Mouse (Mus musculus) kidney, postnatal 14 days (tissue): ENCODE data around the gene Cys1.
A peak's percentile ranks its signal among the peaks of the same experiment; 100 is the strongest.
"Not testable (repeated sequence)": the region's sequence is repeated elsewhere in the genome, so short reads cannot be mapped to it uniquely, and the experiment has no call there.

Source experiments
- DNase-seq: peaks from one replicate; pipeline ENCODE4 v3.0.0; 2022; ENCODE audit warnings: mixed read lengths

Cys1 gene

GRCm38 (mm10) chr12:24681286-24682023 is at the start of gene Cys1:
Gene Cys1 (minus strand): TSS chr12:24681813.
- peak; percentile 82 for DNase-seq

DNA sequence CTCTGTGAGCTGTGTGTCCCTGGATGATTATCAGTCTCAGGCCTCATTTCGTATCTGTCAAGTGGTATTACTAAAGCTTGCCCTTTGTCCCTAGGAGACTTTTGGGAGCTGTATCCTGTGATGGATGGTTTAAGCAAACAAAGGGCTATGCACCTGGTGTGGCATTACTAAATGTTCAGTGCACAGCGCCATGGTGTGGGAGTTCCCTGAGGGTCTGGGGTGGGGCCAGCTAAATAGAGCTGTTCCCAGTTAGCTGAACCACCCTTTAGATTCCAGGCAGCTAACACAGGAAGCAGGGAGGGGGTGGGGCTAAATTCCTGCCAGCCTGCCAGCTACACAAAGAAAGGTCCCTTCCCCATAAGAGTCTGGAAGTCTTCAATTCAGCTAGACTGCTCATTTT is 42.8 kb upstream of the Cys1 start:
- DNase-seq = peak; percentile 48

GRCm38 (mm10) chr12:24723859-24724258 is 42.2 kb upstream of the Cys1 start:
- no peak for DNase-seq

- peak; percentile 38 for DNase-seq
Observed at GRCm38 (mm10) chr12:24723434-24723833, 41.8 kb upstream of the Cys1 start.

DNA sequence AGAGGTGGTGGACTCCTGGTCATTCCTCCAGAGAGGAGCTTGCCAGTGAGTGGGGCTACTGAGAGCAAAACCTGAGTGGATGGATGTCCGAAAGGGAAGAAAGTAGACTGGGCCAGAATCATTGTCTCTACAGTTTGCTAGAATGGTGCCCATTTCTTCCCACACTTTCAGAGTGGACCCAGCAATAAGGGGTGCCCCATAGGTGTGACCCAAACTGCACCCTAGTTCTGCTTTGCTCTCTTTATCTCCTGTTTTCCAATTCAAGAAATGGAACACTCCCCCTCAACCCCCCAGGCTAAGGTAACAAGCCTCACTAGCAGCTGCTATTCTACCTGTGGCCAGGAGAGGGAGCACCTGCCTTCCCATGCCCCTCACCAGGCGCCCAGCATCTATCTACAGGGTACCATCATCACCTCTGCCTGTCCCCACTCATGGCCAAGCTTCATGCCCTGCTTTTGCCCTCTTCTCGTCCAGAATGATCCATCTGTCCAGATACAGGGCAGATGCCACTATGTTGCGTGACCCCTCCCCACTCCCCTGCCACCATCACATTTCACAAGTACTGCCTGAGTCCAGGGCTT is 35.2 kb upstream of the Cys1 start:
- DNase-seq = peak; percentile 64

DNA sequence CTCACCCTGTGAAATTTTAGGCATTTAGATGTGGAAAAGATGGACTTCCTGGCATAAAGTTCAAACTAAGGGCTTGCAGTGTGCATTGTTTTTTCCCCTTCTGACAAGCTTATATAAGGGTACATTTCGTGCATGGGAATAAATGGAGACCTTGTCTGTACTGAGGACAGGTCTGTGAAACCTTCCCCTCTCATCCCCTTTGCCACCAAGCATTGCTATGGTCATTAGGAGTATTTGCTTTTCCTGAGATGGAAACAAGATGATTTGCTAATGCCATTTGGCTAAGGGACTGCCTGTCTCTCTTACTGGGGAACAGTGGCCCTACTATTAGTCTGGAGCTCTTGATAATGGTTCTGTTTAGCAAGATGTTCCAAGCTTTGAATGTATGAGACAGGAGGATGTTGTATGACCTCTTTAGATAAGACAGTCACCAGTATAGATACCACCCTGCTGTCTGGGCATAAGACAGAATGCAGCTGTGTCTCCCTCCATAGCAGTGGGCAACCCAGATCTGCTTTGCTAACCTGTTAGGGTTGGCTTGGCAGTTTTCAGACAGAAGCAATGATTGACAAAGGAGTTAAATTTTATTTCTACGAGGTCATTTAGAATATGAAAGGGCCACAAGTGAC is 33.8 kb upstream of the Cys1 start:
- no peak for DNase-seq

GRCm38 (mm10) chr12:24714579-24715255 is 33.1 kb upstream of the Cys1 start:
- no peak for DNase-seq

DNA sequence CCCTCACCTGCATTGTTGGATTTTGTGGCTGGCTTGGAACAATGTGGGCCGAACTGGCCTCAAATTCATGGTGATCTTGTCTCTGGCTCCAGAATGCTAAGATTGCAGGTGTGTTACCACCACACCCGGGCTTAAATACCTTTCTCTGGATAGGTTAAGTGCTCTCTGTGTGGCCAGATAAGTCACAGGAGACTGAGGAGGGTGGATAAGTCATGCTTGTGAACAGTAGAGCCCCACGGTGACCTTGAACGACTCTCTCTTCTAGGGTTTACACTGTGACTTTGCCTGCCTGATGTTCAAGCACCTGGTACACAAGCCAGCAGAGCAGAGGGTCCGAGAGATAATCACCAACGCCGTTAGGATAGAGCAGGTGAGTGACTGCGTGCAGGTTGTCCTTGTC is 30.8 kb upstream of the Cys1 start:
- no peak for DNase-seq

GRCm38 (mm10) chr12:24710672-24711071 is 29.1 kb upstream of the Cys1 start:
- no peak for DNase-seq

GRCm38 (mm10) chr12:24709831-24710508 is 28.4 kb upstream of the Cys1 start:
- DNase-seq = peak; percentile 82

DNA sequence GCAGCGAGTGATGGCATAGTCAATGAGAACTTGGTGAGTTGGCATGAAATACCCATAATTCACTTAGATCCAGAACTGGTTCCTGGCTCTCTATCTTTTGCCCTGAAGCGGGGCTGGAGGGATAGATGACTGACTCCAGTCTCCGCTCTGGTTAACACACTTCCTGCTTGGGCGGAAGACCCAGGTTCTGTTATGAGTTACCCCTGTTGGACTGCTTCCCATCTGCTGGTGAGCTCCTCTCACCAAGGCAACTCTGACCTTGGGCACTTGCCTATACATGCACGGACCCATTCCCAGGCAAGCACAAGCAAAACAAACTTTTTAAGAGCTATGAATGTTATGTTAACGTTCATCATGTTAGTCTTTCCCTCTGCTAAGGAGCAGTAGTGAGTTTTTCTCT is 27.8 kb upstream of the Cys1 start:
- no peak for DNase-seq

GRCm38 (mm10) chr12:24708824-24709218 is 27.2 kb upstream of the Cys1 start:
- DNase-seq = no peak

DNA sequence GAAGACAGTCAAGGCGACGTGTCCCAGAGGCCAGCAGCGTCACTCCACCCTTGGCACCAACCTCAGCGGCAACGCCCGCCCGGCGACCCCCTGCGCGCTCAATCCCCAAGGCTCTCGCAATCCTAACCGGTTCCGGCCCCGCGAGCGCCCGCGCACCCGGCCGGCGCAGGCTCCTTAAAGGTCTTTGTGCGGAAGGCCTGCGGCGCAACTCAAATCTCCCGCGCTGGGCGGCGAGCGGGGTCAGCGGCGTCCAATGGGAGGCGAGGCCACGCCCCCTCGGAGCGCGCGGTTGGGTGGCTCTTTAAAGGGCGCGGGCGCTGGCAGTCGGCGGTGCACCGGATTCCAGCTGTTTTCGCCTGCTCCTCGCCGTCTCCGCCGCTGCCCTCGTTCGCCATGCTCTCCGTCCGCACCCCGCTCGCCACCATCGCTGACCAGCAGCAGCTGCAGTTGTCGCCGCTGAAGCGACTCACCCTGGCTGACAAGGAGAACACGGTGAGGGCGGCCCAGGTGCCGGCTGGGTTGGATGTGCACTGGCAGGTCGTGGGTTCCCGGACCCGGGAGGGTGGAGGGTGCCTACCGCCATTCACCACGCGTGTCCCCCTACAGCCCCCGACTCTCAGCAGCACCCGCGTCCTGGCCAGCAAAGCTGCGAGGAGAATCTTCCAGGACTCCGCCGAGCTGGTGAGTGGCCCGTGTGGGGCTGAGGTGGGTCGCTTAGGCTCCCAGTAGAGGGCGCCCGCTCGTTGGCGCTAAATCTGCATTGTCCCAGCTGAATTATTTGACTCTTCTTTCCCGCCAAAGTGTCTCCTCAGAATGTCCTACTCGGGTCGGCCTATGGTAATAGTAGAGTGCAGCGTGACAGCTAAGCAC is 26.6 kb upstream of the Cys1 start, which contains the start of gene Rrm2:
Rrm2 (plus strand) TSS at position 288 of the 870 bp plus-strand sequence.
- peak; percentile 96 for DNase-seq

GRCm38 (mm10) chr12:24707480-24707802 is 25.8 kb upstream of the Cys1 start:
- DNase-seq = no peak

- peak; percentile 83 for DNase-seq
Observed at GRCm38 (mm10) chr12:24706764-24707479, 25.3 kb upstream of the Cys1 start.

DNA sequence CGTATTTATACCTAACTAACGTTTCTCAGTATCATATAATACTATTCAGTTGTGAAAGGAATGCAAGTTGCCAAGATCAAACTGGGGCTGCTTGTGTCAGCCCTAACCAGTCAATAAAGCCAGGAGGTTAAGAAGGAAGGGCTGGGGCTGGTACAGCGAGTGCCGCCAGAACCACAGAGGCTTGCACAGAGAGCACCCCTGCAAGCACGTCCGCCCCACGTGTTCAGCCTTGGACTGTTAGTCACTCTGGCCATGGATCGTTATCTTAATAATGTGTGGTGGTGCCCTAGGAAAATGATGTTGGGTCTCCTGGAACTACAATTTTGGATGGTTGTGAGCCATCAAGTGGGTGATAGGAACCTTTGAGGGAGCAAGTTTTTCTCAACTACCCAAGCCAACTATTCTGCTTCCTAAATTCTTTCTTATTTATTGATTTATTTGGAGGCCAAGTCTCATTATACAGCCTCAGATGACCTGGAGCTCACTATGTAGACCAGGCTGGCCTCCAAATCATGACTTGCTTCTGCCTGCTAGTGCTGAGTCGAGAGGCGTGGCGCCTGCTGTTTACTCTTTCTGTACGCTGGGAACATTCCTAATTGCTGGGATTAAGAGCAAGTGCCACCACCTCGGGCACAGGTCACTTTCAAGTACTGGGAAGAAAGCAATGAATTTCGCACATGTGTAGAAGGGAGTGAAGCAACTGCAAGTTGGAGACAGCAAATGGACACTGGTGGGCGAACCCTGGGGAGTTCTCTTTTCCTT is 24.1 kb upstream of the Cys1 start:
- DNase-seq = no peak

- DNase-seq = no peak
Observed at GRCm38 (mm10) chr12:24703013-24703412, 21.4 kb upstream of the Cys1 start.

- DNase-seq = not testable (repeated sequence)
Observed at GRCm38 (mm10) chr12:24701621-24702020, 20.0 kb upstream of the Cys1 start.

DNA sequence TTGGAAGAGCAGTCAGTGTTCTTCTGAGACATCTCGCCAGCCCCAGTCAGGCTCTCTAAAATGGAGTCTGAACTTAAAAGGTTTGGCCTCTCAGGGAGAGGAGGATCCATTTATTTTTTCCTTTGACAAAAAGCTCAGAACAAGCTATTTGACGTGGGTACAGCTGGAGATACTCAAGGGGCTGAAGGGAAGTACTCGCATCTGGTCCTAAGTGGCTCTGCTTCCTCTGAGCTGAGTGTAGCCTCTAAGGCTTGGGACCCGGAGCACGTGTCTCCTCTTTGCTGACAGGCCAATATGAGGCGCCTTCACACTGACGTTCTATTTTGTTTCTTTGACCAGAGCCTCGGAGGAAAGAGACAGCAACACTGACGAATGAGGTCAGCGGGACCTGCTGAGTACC is 18.0 kb upstream of the Cys1 start:
- no peak for DNase-seq

DNA sequence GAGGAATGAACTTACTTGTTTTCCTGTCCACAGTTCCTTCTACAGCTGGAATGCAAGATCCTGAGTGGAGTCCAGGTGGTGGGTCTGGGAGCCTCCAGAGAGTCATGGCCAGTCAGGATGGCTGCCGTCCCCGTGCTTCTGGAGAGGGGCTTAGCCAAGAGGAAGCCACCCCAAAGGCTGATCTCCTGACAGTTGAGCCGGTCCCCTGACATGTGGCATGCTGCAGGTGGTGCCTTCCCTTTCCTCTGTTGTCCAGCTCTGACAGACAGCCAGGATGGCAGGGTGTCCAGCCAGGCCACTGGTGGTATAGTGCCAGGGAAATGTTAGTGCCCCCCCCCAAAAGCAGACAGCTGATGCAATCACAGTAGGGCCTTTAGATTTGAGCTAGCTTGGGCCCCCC is 16.9 kb upstream of the Cys1 start:
- DNase-seq = no peak
